Mouse (Mus musculus) liver, adult 2 months (tissue): ENCODE measurements around the gene Hoxb7.

ENCODE experiments used
- CTCF ChIP-seq: fragments of 200-500 bp; IDR thresholded peaks from 2 replicates; pipeline ENCODE4 v1.5.1; 2011; ENCODE audit warnings: low read depth, low read length, control low read depth
- POLR2A ChIP-seq: fragments of 200-500 bp; IDR thresholded peaks from 2 replicates; pipeline ENCODE4 v1.6.1; 2011; ENCODE audit warnings: low read length, control low read depth; ENCODE audit not compliant: insufficient read depth; ENCODE audit errors: extremely low read depth

DNA sequence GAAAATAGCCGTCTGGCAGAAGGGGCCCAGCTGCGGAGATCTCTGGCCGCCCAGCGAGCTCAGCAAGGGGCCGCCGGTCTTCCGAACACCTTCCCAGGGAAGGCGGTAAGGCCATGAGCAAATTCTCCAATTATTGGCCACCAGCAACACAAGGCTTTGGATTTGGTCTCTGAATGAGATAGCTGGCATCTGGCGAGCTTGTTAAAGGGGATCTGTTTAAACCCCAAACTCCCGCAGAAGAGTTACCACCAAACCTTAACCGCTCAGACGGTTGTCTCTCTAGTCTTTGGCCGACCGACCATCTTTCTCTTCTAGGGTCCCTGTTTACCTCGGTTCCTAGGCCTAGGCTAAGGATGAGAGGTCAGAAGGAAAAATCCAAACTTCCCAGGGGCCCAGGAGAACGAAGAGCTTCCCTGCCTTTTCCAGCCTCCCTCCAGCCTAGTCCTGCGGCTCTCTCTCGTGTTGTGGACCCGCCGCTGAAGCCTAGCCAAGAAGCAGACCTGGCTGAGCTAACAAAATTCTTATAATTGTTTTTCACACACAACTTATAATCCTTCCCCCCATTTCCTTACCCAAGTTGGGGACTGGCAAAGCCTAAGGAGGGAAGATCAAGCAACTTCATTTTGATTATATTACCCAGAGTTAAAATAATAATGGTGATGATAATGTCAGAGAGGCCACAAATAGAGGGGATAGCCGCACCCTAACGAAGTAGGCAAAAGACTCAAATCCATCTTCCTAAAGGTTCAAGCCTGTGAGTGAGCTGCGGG, 16.1 kb downstream of the Hoxb7 start:
- TF ChIP-seq CTCF (no peak), POLR2A (no peak)
